Mouse (Mus musculus) MEL (cell line): Measurements from ENCODE around the gene Copg1. TPM values are rescaled to one million over a fixed set of nuclear protein-coding genes. Genes with fewer than 3 reads are reported as not detected.
A peak's percentile ranks its signal among the peaks of the same experiment; 100 is the strongest.

ENCODE experiments used
- DNase-seq: peaks from one replicate; pipeline ENCODE4 v3.0.0; 2011; ENCODE audit warnings: low read depth, low spot score
- H3K27ac ChIP-seq: 2 replicates; pipeline ENCODE4 v1.5.1; 2012; ENCODE audit warnings: low read depth, mild to moderate bottlenecking, control low read depth, low read length, moderate library complexity; ENCODE audit not compliant: control insufficient read depth
- H3K27me3 ChIP-seq, 2 experiments: fragments of 150-350 bp in 1 of 2; sonication (generic) in 1 of 2; 2 replicates each; pipeline ENCODE4 v1.6.1; 2012; ENCODE audit warnings: low read length in 2 of 2, mild to moderate bottlenecking in 2 of 2, improper control_type of control experiment in 1 of 2, moderate library complexity in 1 of 2; ENCODE audit not compliant: insufficient read depth in 2 of 2, control insufficient read depth in 1 of 2
- H3K36me3 ChIP-seq, 2 experiments: 2 replicates each; pipeline ENCODE4 v1.6.1; 2012 to 2014; ENCODE audit warnings: low read length in 2 of 2, improper control_type of control experiment in 1 of 2, inconsistent platforms in 1 of 2, mild to moderate bottlenecking in 1 of 2; ENCODE audit not compliant: insufficient read depth in 2 of 2, control insufficient read depth in 1 of 2
- H3K4me1 ChIP-seq, 2 experiments: fragments of 150-350 bp in 1 of 2; sonication (generic) in 1 of 2; 2 replicates each; pipeline ENCODE4 v1.6.1; 2012; ENCODE audit warnings: low read length in 2 of 2, improper control_type of control experiment in 1 of 2, mild to moderate bottlenecking in 1 of 2; ENCODE audit not compliant: insufficient read depth in 2 of 2, control insufficient read depth in 1 of 2
- H3K4me3 ChIP-seq, 2 experiments: fragments of 150-350 bp in 1 of 2; sonication (generic) in 1 of 2; 2 replicates each; pipeline ENCODE4 v1.5.1; 2012; ENCODE audit warnings: low read depth in 2 of 2, low read length in 2 of 2, mild to moderate bottlenecking in 2 of 2, moderate library complexity in 2 of 2, control low read depth in 1 of 2, improper control_type of control experiment in 1 of 2; ENCODE audit not compliant: control insufficient read depth in 1 of 2, insufficient read depth in 1 of 2
- H3K79me2 ChIP-seq: 2 replicates; pipeline ENCODE4 v1.6.1; 2012; ENCODE audit warnings: mild to moderate bottlenecking, low read length, moderate library complexity; ENCODE audit not compliant: control insufficient read depth, poor library complexity, insufficient read depth
- H3K9ac ChIP-seq: 2 replicates; pipeline ENCODE4 v1.6.1; 2012; ENCODE audit warnings: low read depth, mild to moderate bottlenecking, control low read depth, low read length, moderate library complexity; ENCODE audit not compliant: control insufficient read depth, poor library complexity, severe bottlenecking
- H3K9me3 ChIP-seq: fragments of 150-350 bp; sonication (generic); replicated peaks from 2 replicates; pipeline ENCODE4 v1.6.1; 2012; ENCODE audit warnings: mild to moderate bottlenecking, low read length, improper control_type of control experiment, moderate library complexity; ENCODE audit not compliant: insufficient read depth
- BHLHE40 ChIP-seq: IDR thresholded peaks from 2 replicates; pipeline ENCODE4 v1.6.1; 2012; ENCODE audit warnings: low read depth, mild to moderate bottlenecking, inconsistent platforms, low read length, improper control_type of control experiment, borderline replicate concordance
- CHD2 ChIP-seq: IDR thresholded peaks from 2 replicates; pipeline ENCODE4 v1.6.1; 2011; ENCODE audit warnings: low read length, improper control_type of control experiment
- CTCF ChIP-seq, 3 experiments: IDR thresholded peaks in 2 of 3; conservative IDR thresholded peaks in 1 of 3; 2 replicates each; pipeline ENCODE4 v1.5.1; 2011 to 2012; ENCODE audit warnings: low read length in 3 of 3, low read depth in 2 of 3, mild to moderate bottlenecking in 2 of 3, improper control_type of control experiment in 1 of 3, inconsistent platforms in 1 of 3, mixed read lengths in 1 of 3, moderate library complexity in 1 of 3; ENCODE audit not compliant: control insufficient read depth in 1 of 3, insufficient read depth in 1 of 3, poor library complexity in 1 of 3, severe bottlenecking in 1 of 3
- E2F4 ChIP-seq: IDR thresholded peaks from 2 replicates; pipeline ENCODE4 v1.6.1; 2011; ENCODE audit warnings: low read depth, low read length, improper control_type of control experiment, borderline replicate concordance
- ELF1 ChIP-seq: IDR thresholded peaks from 2 replicates; pipeline ENCODE4 v1.6.1; 2014; ENCODE audit warnings: low read depth, mild to moderate bottlenecking, inconsistent platforms, low read length, improper control_type of control experiment, moderate library complexity
- EP300 ChIP-seq, 2 experiments: IDR thresholded peaks; 2 replicates each; pipeline ENCODE4 v1.6.1; 2011; ENCODE audit warnings: improper control_type of control experiment in 2 of 2, low read length in 2 of 2, low read depth in 1 of 2, mild to moderate bottlenecking in 1 of 2
- GABPA ChIP-seq: IDR thresholded peaks from 2 replicates; pipeline ENCODE4 v1.6.1; 2012; ENCODE audit warnings: low read depth, mild to moderate bottlenecking, inconsistent platforms, low read length, improper control_type of control experiment, moderate library complexity
- GATA1 ChIP-seq: IDR thresholded peaks from 2 replicates; pipeline ENCODE4 v1.6.1; 2011; ENCODE audit warnings: low read depth, low read length, improper control_type of control experiment
- HCFC1 ChIP-seq: IDR thresholded peaks from 2 replicates; pipeline ENCODE4 v1.6.1; 2012; ENCODE audit warnings: low read depth, mild to moderate bottlenecking, inconsistent platforms, low read length, improper control_type of control experiment, moderate library complexity
- MAFK ChIP-seq: IDR thresholded peaks from 2 replicates; pipeline ENCODE4 v1.6.1; 2011; ENCODE audit warnings: low read depth, mild to moderate bottlenecking, low read length, improper control_type of control experiment, borderline replicate concordance
- MAX ChIP-seq: IDR thresholded peaks from 2 replicates; pipeline ENCODE4 v1.6.1; 2011; ENCODE audit warnings: low read length, improper control_type of control experiment
- MXI1 ChIP-seq: IDR thresholded peaks from 2 replicates; pipeline ENCODE4 v1.6.1; 2011; ENCODE audit warnings: mild to moderate bottlenecking, low read depth, low read length, improper control_type of control experiment
- MYB ChIP-seq: IDR thresholded peaks from 2 replicates; pipeline ENCODE4 v1.6.1; 2011; ENCODE audit warnings: mild to moderate bottlenecking, low read depth, low read length, improper control_type of control experiment
- MYC ChIP-seq: IDR thresholded peaks from 2 replicates; pipeline ENCODE4 v1.6.1; 2011; ENCODE audit warnings: low read depth, mild to moderate bottlenecking, low read length, improper control_type of control experiment, moderate library complexity
- NRF1 ChIP-seq: IDR thresholded peaks from 2 replicates; pipeline ENCODE4 v1.6.1; 2014; ENCODE audit warnings: low read depth, mild to moderate bottlenecking, inconsistent platforms, low read length, improper control_type of control experiment, moderate library complexity; ENCODE audit not compliant: poor library complexity, insufficient read depth, severe bottlenecking
- RCOR1 ChIP-seq: IDR thresholded peaks from 2 replicates; pipeline ENCODE4 v1.6.1; 2012; ENCODE audit warnings: low read depth, mild to moderate bottlenecking, inconsistent platforms, low read length, improper control_type of control experiment
- SMC3 ChIP-seq: IDR thresholded peaks from 2 replicates; pipeline ENCODE4 v1.6.1; 2011; ENCODE audit warnings: low read depth, low read length, improper control_type of control experiment
- UBTF ChIP-seq: IDR thresholded peaks from 2 replicates; pipeline ENCODE4 v1.6.1; 2012; ENCODE audit warnings: low read depth, mild to moderate bottlenecking, inconsistent platforms, low read length, improper control_type of control experiment, moderate library complexity, borderline replicate concordance; ENCODE audit not compliant: insufficient read depth
- USF1 ChIP-seq: IDR thresholded peaks from 2 replicates; pipeline ENCODE4 v1.6.1; 2014; ENCODE audit warnings: low read depth, mild to moderate bottlenecking, inconsistent platforms, low read length, improper control_type of control experiment, moderate library complexity
- ZKSCAN1 ChIP-seq: IDR thresholded peaks from 2 replicates; pipeline ENCODE4 v1.6.1; 2012; ENCODE audit warnings: low read depth, mild to moderate bottlenecking, inconsistent platforms, low read length, improper control_type of control experiment, moderate library complexity
- ZMIZ1 ChIP-seq: IDR thresholded peaks from 2 replicates; pipeline ENCODE4 v1.6.1; 2012; ENCODE audit warnings: low read depth, mild to moderate bottlenecking, inconsistent platforms, low read length, improper control_type of control experiment, moderate library complexity
- polyA plus RNA-seq, 2 experiments: library from polyadenylated mRNA; stranded (reverse) in 1 of 2; unstranded in 1 of 2; fragments of >175 nt in 1 of 2; fragments of >200 nt in 1 of 2; gene quantifications; 2 replicates each; pipeline versions ENCODE4 v1.2.1 to v1.2.4; 2012; ENCODE audit warnings: low replicate concordance in 2 of 2, low read depth in 1 of 2; ENCODE audit not compliant: insufficient read length in 2 of 2, insufficient read depth in 1 of 2, missing spikeins in 1 of 2
- total RNA-seq: library from RNA; depleted of rRNA; stranded (reverse); fragments of 300-350 nt; gene quantifications from 2 replicates; pipeline ENCODE4 v1.2.3, GENCODE M21; 2012

Gene Copg1
- total and polyA plus RNA-seq, 3 experiments: 83.1 to 681 (median 117) TPM

GRCm38 (mm10) chr6:87915939-87916338 is 28.3 kb downstream of the Copg1 start (continued):
- no peak for TF ChIP-seq E2F4
- TF ChIP-seq SMC3: 0 out of 2 replicates have a peak, but pooled peaks have one; percentile 13
- no peak for TF ChIP-seq GABPA
- 0 out of 2 replicates have a peak, but pooled peaks have one; percentile 44 for TF ChIP-seq MXI1
- peak in 1 of 3 experiments; percentile 29; a peak in 2 of 6 replicates for TF ChIP-seq CTCF (IDR thresholded peaks at IDR 0.05 in 2 of 3, conservative IDR thresholded peaks at IDR 0.05 in 1 of 3; ENCODE audit: control insufficient read depth in 1 of 3, insufficient read depth in 1 of 3, low read depth in 2 of 3, low read length in 3 of 3, poor library complexity in 1 of 3, severe bottlenecking in 1 of 3)
- TF ChIP-seq USF1: no peak
- TF ChIP-seq MAFK: no peak
- TF ChIP-seq GATA1: peak; percentile 27; the same call in 1 of the 2 replicates
- TF ChIP-seq MAX: no peak
- peak; percentile 83 for TF ChIP-seq MYB
- no peak for TF ChIP-seq ZKSCAN1
- peak; percentile 93 for TF ChIP-seq RCOR1
- no peak for TF ChIP-seq UBTF
- no peak for TF ChIP-seq ELF1
- no peak for TF ChIP-seq ZMIZ1
- TF ChIP-seq CHD2: no peak
- TF ChIP-seq NRF1: no peak
- TF ChIP-seq EP300 (IDR thresholded peaks at IDR 0.05; ENCODE audit: low read depth in 1 of 2, low read length in 2 of 2): peak; percentile 67 to 78; a peak in 3 of 4 replicates
- TF ChIP-seq MYC: peak; percentile 70; the same call in 1 of the 2 replicates
- TF ChIP-seq, all 39 proteins: peak for 14

DNA sequence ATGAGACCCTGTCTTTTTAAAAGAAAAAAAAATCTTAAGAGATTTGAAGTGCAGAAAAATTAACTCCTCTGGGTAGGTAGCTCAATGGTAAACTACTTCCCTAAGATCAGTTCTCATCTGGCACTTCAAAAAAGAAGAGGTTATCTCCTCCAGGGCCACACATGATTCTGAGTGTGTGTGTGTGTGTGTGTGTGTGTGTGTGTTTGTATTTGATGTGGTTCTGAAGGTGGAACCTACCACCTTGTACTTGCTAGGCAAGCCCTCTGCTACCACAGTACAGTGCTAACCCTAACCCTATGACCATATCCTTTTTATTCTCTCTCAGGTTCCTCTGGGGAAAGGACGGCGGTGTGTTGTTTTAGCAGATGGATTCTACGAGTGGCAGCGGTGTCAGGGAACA is 33.6 kb downstream of the Copg1 start:
- H3K79me2 ChIP-seq: no peaks in the 10 kb centered on the region
- no peak overlapping the region for H3K4me3 ChIP-seq
- H3K9me3 ChIP-seq: no peaks in the 10 kb centered on the region
- no peak overlapping the region for H3K9ac ChIP-seq
- H3K27me3 ChIP-seq: no peaks in the 10 kb centered on the region
- H3K4me1 ChIP-seq: peaks cover 10 to 14% of the 10 kb centered on the region in 2 experiments
- H3K36me3 ChIP-seq: peaks cover 6 to 13% of the 10 kb centered on the region in 2 experiments
- H3K27ac ChIP-seq: no peak overlapping the region
- no peak for DNase-seq
- TF ChIP-seq UBTF (no peak), HCFC1 (no peak), BHLHE40 (no peak)
